Mouse (Mus musculus): Measurements from ENCODE around the gene Abca8a. TPM values are rescaled to one million over a fixed set of nuclear protein-coding genes. Genes with fewer than 3 reads are reported as not detected.

The Abca8a gene
- total RNA-seq, 1 experiment: 0.27 TPM

DNA sequence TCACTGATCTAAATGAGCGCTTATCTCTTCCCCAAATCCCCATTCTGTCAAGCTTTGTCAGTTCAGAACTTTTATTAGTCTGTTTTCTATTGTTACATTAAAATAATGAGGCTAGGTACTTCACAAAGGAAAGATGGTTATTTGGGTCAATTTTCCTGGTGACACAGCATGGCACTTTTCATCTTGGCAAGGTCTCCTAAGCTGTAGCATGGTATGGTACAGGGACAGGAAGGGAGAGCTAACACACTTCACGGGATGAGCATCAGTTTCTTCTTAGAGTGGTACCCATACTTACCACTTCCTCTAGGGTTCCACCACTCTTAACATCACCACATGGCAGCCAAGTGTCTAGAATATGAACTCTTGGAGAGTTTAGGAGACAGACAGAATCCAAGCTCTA lies 113.9 kb downstream of the Abca8a start:
- Histone ChIP-seq H3K9ac (ENCODE audit: insufficient read depth, low read depth, low read length, poor library complexity, severe bottlenecking) (no peak overlapping the region), H3K4me1 (ENCODE audit: control insufficient read depth in 2 of 2, insufficient read depth in 2 of 2, low read length in 2 of 2, poor library complexity in 1 of 2) (no peaks in the 10 kb centered on the region), H3K27ac (ENCODE audit: insufficient read depth, low read depth, low read length, poor library complexity, severe bottlenecking) (no peak overlapping the region), H3K4me3 (ENCODE audit: insufficient read depth in 1 of 2, low read depth in 1 of 2, low read length in 2 of 2, poor library complexity in 1 of 2, severe bottlenecking in 1 of 2) (no peak overlapping the region), H3K9me3 (ENCODE audit: control insufficient read depth, insufficient read depth, low read depth, low read length) (no peaks in the 10 kb centered on the region), H3K36me3 (ENCODE audit: control insufficient read depth, insufficient read depth, low read length, poor library complexity, severe bottlenecking) (no peaks in the 10 kb centered on the region)
- in situ Hi-C loops (cut with MboI; ENCODE audit: low sequenced_read_pairs in 2 of 2, unreplicated experiment in 2 of 2): no loop called here
- no peak for TF ChIP-seq ZNF384 (IDR thresholded peaks at IDR 0.05; ENCODE audit: low read depth, low read length)
- DNase-seq (ENCODE audit: low read depth, low spot score): no peak

Other genes with a start within 250 kb of the Abca8a start
- gene Abca8b, start 100.1 kb downstream of the Abca8a start, total RNA-seq (2012; rRNA removed): 0.27 and 0.37 TPM in 2 replicates
- 0.05 and 0.09 TPM in 2 replicates for gene Abca9, start 72.2 kb upstream of the Abca8a start, total RNA-seq (2012; rRNA removed)
- 0.05 and 0.18 TPM in 2 replicates for gene Abca6, start 155.8 kb upstream of the Abca8a start, total RNA-seq (2012; rRNA removed)
- 2.4 and 4.0 TPM in 2 replicates for gene Abca5, start 241.7 kb upstream of the Abca8a start, total RNA-seq (2012; rRNA removed)